Mouse (Mus musculus): ENCODE data around the gene Cldn15.
A peak's percentile ranks its signal among the peaks of the same experiment; 100 is the strongest.

The Cldn15 gene

DNA sequence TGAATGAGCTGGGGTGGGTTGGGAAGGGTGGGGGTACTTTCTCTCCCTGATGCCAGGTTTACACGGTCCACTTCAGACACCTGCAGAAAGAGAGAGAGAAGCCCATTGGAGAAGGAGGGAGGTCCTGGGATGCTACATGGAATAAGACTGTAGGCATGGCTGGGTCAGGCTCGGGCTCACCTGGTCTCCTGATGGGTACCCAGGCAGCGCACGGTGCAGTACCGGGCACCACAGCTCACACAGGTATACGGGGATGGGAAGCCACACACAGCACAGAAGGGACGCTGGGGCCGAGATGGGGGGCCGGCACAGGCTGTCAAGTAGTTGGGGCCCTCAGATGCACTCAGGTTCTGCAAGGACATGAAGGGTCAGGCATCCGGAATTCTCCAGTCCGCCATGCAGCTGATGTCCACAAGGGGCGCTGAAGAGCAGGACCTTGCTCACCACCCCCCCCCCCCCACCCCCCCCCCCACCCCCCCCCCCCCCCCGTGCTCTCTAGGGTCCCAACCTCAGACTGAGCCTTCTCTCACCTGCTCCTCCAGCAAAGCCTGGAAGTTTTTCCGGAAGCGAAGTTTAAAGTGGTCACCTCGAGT is 16.0 kb downstream of the Cldn15 start:
- DNase-seq (ENCODE audit: low spot score) = no peak

DNA sequence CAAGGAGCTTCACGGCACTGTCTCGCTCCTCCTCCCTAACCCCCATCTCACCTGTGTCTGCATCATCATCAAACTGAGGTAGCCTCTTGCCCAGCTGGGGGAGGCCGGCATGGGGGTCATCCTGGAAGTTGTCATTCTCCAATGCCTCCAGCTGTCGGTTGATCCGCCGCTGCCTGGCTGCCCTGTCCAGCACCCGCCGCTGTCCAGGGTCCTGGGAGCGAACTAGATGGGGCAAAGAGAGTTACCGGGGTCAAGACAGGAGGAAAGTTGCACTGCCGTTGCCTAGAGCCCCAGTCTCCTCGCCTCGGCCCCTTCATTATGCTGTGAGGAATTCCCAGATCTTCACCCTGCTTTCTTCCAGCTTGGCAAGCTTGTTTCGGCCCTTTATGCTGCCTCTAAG is 18.4 kb downstream of the Cldn15 start:
- DNase-seq (ENCODE audit: low spot score) = no peak

- DNase-seq (ENCODE audit: low spot score) = peak; percentile 98
Observed at GRCm38 (mm10) chr5:136986695-136987137, 20.3 kb downstream of the Cldn15 start, which contains the start of gene Plod3. Gene Plod3, plus strand, starts transcription at chr5:136987019.

- DNase-seq (ENCODE audit: low spot score) = peak; percentile 79
Observed at GRCm38 (mm10) chr5:136987138-136987933, 20.9 kb downstream of the Cldn15 start.

DNA sequence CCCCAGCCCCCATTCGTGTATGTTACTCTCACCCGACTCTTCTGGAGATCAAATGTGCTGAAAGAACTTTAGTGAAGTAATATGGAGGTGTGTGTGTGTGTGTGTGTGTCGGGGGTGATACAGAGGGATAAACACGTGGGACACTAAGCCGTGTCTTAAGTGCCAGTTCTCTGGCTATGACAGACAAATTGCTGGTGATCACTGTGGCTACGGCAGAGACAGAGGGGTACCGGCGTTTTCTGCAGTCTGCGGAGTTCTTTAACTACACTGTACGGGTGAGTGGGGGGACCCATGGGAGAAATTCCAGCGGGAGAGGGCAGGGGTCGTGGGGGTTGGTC is 21.5 kb downstream of the Cldn15 start, which contains the start of gene Znhit1:
Gene Znhit1, minus strand, starts transcription at position 88 of the 338 bp plus-strand sequence.
- DNase-seq (ENCODE audit: low spot score) = no peak

DNA sequence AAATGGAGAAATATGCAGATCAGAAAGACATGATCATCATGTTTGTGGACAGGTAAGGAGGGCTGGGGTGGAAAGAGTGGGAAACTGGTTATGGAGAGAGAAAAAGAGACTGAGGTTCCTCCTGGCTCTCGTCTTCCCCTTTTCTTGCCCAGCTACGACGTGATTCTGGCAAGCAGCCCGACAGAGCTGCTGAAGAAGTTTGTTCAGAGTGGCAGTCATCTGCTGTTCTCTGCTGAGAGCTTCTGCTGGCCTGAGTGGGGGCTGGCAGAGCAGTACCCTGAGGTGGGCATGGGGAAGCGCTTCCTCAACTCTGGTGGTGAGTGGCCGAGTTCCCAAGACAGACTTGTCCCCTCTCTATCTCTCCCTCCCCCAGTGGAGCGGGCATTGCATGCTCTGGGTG is 22.0 kb downstream of the Cldn15 start:
- no peak for DNase-seq (ENCODE audit: low spot score)

- DNase-seq (ENCODE audit: low spot score) = no peak
Observed at GRCm38 (mm10) chr5:136989801-136990200, 23.4 kb downstream of the Cldn15 start.

DNA sequence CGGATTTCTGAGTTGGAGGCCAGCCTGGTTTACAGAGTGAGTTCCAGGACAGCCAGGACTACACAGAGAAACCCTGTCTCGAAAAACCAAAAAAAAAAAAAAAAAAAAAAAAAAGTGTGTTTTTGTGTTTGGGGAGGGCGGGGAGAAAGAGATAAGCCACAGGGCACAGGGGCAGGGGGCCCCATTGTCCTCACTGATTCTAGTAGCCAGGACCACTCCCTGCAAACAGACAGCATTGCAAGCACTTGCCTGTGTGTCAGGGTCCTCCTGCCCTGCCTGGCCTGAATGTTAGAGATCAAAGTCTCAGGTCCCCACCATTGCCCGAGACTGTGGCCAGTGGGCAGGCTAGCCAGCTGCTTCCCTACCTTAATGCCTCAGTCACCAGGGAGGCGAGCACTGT is 33.0 kb downstream of the Cldn15 start:
- no peak for DNase-seq (ENCODE audit: low spot score)

GRCm38 (mm10) chr5:137000612-137001011 is 34.2 kb downstream of the Cldn15 start:
- DNase-seq (ENCODE audit: low spot score) = no peak

- DNase-seq (ENCODE audit: low spot score) = no peak
Observed at GRCm38 (mm10) chr5:137007276-137007675, 40.9 kb downstream of the Cldn15 start.

DNA sequence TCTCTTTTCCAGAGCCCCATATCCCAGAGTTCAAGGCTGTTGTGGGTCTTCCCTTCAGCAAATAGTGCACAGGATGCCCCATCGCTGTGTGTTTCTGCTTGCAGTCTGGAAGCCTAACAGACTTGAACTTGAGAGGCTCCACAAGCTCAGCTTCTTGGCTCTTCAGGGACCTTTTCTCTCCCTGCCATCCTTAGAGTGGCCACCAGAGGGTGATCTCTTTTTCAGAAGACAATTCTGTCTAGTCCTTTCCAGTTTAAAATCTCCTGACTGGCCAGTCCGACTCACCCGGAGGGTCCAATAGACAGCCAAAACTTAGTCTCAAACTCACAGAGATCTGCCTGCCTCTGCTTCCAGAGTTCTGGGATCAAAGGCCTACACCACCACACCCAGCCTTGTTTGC is 43.6 kb downstream of the Cldn15 start:
- DNase-seq (ENCODE audit: low spot score) = peak; percentile 26

DNA sequence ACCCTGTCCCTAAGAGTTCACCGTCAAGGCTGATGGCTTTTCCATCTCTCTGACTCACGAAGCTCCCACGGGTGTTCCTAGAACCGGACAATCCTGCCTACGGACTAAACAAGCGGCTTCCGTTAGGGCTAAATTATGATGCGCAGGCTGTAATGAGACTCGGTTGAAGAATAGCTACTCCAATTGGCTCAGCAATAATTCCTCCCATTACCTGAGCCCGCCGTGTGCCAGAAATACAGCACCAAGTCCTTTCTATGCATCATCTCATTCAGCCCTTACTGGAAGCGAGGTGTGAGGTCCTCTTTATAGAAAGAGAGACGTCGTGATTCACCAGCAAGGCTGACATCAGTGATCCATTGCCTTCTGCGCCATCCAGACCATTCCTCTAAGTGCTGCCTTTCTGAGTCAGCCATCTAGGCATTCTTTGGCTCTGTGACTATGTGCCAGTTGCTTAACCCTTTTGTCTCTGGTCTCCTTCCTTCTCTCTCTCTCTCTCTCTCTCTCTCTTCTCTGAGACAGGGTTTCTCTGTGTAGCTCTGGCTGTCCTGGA is 46.1 kb downstream of the Cldn15 start:
- DNase-seq (ENCODE audit: low spot score) = no peak

DNA sequence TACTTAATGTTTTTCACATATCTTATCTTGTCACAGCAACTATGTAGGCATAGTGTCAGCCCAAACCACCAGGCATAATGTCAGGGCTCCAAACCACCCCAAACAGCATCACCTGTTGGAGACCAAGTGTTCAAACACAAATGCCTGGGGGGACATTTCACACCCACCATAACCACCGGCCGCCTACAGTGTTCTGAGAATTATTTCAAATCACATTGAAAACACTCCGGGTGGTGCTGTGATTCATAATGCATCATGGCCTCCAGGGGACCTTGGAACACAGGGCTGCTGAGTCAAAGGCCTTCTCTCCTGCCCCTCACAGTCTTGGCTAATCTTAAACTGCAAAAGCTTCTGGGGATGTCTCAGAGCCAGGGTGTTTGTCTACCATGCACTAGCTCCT is 49.5 kb downstream of the Cldn15 start:
- no peak for DNase-seq (ENCODE audit: low spot score)

DNA sequence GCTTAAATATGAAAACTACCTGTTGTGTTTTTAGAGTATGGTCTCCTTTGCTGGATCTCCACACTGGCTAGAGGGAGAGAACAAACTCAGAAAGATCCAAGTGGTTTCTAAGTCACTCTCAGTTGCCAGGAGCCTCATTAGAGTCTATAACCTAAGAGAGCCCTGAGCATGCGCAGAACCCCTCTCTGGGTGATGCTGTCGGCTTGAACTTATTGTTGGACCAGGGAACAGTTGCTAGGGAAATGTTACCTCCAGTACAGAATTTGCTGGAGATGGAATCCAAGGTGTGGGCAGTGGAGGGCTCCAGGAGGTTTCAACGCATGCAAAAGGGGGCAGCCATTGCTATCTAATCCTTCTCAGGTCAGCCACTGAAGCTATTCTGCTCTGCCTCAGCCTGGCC is 57.9 kb downstream of the Cldn15 start:
- no peak for DNase-seq (ENCODE audit: low spot score)

DNA sequence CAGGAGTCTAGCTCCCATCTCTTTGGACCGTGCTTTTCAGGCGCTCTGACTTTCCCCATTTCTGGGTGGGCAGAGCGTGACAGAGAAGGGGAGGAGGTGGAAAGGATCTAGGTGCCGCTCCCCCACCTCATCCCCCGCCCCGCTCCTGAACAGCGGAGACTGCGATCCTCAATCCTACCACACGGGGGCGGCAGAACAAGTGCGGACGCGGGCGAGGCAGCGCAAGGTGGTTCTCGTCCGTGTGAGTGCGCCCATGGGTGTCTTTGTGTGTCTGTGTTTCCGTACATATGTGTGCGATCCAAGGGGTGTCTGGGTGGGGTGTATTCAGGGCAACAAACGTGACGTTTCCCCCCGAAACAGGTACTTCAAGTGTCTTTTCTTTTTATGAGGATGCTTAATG is 58.7 kb downstream of the Cldn15 start:
- DNase-seq (ENCODE audit: low spot score) = peak; percentile 72

Data from lung, postnatal 25 days (tissue).